Mouse (Mus musculus) ES-CJ7 (cell line): ENCODE data around the gene Gm17509.

Source experiments
- DNase-seq: peaks from one replicate; pipeline ENCODE4 v3.0.0; 2011; ENCODE audit warnings: low read depth, low spot score

Gene Gm17509

DNA sequence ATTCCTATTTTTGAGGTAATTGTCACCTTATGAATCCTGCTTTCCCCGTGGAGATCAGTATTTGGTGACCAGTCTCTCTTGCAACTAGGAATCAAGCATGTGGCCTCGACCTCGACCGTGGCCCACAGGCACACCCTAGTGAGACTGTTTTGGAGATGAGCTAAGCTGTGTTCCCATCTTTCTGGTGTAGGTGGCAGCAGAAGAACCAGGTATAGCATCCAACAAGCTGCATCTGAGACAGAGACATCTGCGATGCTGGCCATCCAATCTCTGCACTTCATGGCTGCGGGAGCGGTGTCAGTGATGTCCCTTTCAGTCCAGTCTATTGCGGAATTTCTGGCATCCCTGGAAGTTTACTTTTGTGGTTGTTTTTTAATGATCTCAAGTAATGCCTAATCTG lies 14.8 kb downstream of the Gm17509 start:
- no peak for DNase-seq

DNA sequence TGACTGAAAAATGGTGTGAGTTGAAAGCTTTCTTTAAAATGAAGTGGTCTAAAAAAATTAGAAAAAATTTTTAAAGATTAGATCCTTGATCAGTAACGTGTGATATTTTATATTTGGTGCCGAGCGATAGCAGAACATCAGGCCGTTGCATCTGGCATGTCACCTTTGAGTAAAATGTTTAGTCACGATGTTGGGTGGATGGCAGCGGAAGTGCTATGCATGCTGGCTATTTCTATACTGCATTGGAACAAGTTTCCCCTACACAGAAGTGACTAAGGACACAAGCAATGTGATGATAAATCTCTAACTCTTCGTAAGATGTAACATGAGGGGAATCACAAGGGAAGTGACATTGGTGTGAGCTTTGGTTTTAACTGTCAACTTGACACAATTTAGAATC lies 16.2 kb downstream of the Gm17509 start:
- no peak for DNase-seq

DNA sequence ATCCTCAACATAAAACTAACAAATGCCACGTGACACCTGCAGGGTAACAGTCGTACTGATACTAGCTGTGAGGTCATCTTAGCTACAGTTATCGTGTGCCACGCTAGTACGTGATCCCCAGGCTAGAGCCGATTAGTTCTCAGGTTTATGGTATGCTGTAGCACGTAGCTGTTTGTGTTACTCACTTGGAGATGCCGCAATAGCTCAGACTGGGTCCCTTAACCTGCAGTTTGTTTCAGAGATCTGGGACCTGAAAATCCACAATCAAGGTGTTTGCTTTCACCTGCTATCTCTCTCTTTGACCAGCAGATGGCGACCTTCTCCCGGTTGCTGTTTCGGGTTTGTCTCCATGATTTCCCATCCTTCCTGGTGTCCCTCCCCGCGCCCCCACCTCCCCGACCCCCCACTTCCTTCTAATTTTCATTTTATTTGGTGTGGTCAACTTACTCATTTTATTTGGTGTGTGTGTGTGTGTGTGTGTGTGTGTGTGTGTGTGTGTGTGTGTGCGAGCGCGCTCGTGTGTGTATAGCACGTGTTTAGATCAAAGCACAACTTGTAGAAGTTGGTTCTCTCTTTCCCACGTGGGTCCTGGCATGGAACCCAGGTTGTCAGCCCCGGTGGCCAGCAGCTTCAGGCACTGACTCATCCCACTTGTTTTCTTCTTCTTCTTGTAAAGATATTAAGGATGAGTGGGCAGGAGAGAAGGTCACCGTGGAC lies 18.0 kb downstream of the Gm17509 start:
- peak; percentile 43 for DNase-seq

DNA sequence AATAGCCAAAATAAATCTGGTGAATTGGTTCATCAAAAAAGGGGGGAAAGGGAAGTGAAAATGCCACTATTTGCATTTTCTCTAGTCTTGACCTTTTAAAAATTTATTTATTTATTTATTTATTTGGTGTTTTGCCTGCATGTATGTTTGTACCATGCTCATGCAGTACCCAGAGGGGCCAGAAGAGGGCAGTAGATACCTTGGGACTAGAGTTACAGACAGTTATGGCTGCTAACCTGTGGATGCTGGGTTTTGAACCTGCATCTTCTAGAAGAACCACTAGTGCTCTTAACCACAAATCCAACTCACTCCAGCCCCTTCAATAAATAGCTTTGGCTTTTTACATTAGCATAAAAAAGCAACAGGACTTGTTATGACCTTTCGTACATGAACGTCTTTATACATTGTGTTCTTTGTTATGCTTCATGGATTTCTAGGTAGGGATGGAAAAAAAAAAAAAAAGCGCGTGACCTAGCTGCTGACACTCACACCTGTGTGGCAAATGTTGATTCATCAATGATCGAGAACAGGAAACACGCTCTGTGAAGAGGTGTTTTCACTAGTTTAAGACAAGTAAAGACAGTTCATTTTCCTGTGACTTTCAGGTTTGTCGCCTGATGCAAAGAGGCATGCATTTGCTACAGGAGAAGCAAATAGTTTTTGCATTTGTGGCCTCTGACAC lies 22.3 kb downstream of the Gm17509 start:
- peak; percentile 84 for DNase-seq

DNA sequence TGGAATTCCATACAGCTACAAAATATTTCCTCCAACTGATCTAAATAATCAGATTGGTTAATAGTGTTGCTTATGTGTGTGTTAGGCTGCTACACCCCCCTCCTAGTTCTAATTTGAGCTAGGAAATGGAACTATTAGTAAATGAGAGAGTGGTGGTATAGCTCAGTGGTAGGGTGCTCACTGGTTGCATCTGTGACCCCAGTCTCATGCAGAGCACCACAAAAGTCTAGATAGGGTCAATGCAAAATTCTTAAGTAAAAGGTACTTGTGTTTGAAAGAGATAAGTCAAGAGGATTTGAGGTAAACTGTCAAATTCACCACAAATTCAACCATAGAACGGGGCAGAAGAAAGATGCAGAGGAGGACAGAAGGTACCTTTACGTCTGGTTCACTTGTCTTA lies 23.2 kb downstream of the Gm17509 start:
- no peak for DNase-seq

DNA sequence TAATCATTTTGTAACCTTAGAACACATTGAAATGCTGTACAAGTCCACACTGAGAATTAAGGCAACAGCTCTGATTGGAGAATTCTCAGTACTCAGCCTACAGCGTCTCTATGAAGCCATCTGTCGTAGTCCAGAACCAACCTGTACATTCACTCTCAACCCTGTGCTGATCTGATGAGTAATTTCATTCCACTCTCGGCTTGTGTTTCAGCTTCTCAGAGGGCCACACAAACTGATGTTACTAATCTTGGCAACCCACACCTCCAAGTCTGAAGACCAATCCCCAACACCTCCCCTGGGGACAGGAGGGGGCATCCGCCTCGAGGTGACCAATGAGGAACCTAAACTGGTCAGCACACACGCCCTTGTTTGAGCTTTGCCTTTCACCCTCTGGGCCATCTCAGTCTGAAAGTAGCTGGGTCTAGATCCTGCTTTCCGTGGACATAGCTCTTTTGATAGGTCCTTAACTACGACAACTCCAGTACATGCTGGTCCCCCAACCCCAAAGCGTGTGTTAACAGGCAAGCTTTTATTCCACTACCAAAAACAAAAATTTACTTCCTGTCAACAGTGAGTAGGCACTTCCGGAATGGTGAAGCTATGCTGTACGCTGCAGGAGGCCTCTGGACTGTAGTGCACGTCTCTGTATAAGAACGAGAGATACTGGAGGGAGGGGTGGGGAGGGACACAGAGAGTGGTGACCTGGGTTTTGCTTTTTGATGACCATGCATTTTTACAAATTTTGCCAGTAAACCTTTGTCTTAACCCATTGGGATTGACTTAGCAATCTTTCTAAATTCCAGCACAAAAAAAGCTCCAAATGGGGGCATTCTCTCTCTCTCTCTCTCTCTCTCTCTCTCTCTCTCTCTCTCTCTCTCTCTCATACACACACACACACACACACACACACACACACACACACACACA lies 25.0 kb downstream of the Gm17509 start:
- no peak for DNase-seq

DNA sequence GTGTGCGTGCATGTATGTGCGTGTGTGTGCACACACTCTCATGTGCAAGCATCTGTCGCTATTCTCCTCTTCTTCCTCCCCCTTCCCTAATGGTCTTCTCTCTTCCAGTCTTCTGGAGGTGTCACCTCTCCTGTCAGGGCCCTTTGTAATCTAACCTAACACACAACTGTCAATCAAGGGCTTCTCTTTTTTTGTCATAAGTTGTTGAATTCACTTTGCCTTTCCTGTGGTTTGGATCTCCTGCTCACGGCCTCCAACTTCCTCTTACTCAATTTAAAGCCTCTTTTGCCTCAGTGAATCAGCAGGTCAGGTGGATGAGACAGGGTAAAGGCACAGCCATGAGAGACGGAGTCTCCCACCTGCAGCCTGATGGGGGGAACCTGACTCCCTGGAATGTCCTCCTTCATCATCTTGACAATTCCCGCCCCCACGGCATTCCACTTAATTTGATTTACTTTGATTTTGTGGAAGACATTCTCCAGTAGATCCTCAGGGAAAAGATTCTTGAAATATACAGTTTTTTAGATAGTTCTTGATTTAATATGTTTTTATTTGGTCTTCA lies 27.4 kb downstream of the Gm17509 start:
- no peak for DNase-seq

DNA sequence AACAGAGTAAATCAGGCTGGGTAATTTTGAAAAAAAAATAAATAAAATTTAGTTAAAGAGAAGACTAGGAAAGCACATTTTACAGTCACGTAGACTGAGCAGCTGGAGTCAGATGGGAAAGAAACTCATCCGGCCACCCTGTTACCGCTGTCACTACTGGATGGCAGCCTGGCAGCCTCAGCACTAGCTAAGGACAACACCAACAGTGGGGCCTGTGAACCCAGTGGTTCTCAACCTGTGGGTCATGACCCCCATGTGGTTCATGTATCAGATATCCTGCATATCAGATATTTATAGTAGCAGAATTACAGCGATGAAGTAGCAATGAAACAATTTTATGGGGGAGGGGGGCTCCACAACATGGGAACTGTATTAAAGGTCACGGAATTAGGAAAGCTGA lies 28.7 kb downstream of the Gm17509 start:
- no peak for DNase-seq

DNA sequence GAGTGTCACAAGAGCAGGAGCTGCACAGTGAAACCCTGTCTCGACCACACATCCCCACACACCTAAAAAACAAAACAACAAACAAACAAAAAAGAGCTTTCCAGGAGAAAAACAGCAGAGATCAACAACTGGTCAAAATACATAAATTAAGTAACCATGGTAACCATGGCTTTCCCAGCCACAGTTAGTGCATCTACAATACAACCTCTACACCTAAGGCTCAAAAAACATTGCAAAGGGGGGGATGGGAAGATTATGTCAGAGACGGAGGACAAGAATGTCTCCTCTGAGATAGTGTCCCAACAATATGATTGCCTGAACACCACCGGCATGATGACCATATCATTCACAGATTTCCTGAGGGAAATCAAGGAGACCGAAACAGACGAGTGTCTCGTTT lies 35.5 kb downstream of the Gm17509 start:
- no peak for DNase-seq

DNA sequence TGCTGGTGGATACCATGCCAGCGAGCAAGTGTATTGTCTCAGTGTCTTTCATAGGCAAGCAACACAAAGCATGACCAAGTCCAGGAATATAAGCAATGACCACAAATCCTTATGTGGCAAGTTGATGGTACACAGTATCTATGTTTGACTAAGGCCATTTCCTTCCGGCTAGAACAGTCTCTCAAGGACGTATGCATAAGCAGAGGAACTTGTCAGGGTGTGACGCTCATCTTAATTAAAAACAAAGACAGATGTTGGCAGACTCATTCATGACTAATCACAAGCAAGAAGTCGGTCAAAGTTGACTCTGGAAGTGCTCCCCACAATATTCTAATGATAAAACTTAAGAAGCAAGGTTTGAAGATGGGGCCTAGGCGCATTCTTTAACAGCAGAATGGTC lies 37.6 kb downstream of the Gm17509 start:
- DNase-seq = no peak

DNA sequence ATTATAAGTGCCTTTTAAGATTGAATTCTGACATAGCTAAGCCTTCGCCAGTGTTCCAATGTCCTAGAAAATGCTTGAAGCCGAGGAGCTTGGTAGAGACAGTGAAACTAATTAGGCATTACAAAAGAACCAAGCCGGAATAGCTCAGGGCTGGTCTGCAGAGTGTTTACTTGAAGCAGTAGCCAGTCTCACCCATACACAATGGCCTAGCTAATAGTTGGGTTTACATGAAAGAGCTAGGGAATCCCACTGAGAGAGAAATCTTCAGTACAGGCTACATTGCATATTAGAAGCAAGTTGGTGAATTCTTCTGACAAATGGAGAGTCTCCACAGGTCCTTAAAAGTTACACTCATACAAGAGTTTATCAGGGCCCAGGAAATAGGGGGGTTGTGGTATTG lies 40.0 kb downstream of the Gm17509 start:
- DNase-seq = peak; percentile 63
